Mouse (Mus musculus) lung, postnatal 0 days (tissue): ENCODE measurements around the gene Zbtb9. TPM values are rescaled to one million over a fixed set of nuclear protein-coding genes. Genes with fewer than 3 reads are reported as not detected.
A peak's percentile ranks its signal among the peaks of the same experiment; 100 is the strongest.
"Not testable (repeated sequence)": the region's sequence is repeated elsewhere in the genome, so short reads cannot be mapped to it uniquely, and the experiment has no call there.

Source experiments
- ATAC-seq: fragments of 200-750 bp; cut with Nextera tagmentation; 2 replicates; pipeline ENCODE4 v1.8.0; 2017; ENCODE audit warnings: moderate library complexity
- DNase-seq: peaks from one replicate; pipeline ENCODE4 v3.0.0-alpha.2; 2016; ENCODE audit warnings: low spot score
- H3K27ac ChIP-seq: fragments of 300-500 bp; sonication (generic); 2 replicates; pipeline ENCODE4 v1.5.1; 2014; ENCODE audit warnings: antibody characterized with exemption, mild to moderate bottlenecking, low read length, mixed read lengths
- H3K27me3 ChIP-seq: fragments of 300-500 bp; sonication (generic); replicated peaks from 2 replicates; pipeline ENCODE4 v1.6.1; 2014; ENCODE audit warnings: low read length, mixed read lengths; ENCODE audit not compliant: insufficient read depth
- H3K36me3 ChIP-seq: fragments of 300-500 bp; sonication (generic); 2 replicates; pipeline ENCODE4 v1.6.1; 2014; ENCODE audit warnings: low read length, mixed read lengths; ENCODE audit not compliant: insufficient read depth
- H3K4me1 ChIP-seq: fragments of 300-500 bp; sonication (generic); 2 replicates; pipeline ENCODE4 v1.6.1; 2014; ENCODE audit warnings: antibody characterized with exemption, low read depth, low read length, mixed read lengths; ENCODE audit not compliant: insufficient read depth
- H3K4me2 ChIP-seq: fragments of 300-500 bp; sonication (generic); replicated peaks from 2 replicates; pipeline ENCODE4 v1.6.1; 2014; ENCODE audit warnings: low read depth, mild to moderate bottlenecking, low read length, moderate library complexity, mixed read lengths
- H3K4me3 ChIP-seq: fragments of 300-500 bp; sonication (generic); 2 replicates; pipeline ENCODE4 v1.5.1; 2014; ENCODE audit warnings: low read depth, low read length
- H3K9ac ChIP-seq: fragments of 300-500 bp; sonication (generic); replicated peaks from 2 replicates; pipeline ENCODE4 v1.6.1; 2014; ENCODE audit warnings: low read depth, mild to moderate bottlenecking
- H3K9me3 ChIP-seq: fragments of 300-500 bp; sonication (generic); 2 replicates; pipeline ENCODE4 v1.6.1; 2016; ENCODE audit warnings: low read length, mixed read lengths
- CTCF ChIP-seq: IDR thresholded peaks from 2 replicates; pipeline ENCODE4 v1.5.1; 2016; ENCODE audit warnings: antibody characterized with exemption, mild to moderate bottlenecking
- EP300 ChIP-seq: IDR thresholded peaks from 2 replicates; pipeline ENCODE4 v1.6.1; 2016; ENCODE audit warnings: antibody characterized with exemption, mild to moderate bottlenecking, control low read depth
- WGBS: fragments of 180-500 bp; shearing (Covaris S2); extraction: QIAGEN DNeasy Blood & Tissue Kit; methylation state at CpG from one replicate; pipeline ENCODE4 v1.1.7; 2014; 5-methylcytosine and 5-hydroxymethylcytosine counted together
- polyA plus RNA-seq: library from polyadenylated mRNA; unstranded; fragments of >200 nt; fragmentation: Nextera tagmentation; extraction: Ambion mirVana; gene quantifications from 2 replicates; pipeline ENCODE4 v1.2.1, GENCODE M21; 2015

Gene Zbtb9
- polyA plus RNA-seq, 1 experiment from 2014 or later, result 9.3 TPM

- Histone ChIP-seq H3K4me3 (peak overlapping the region; percentile 93; the same call in 1 of the 2 replicates), H3K27me3 (no peaks in the 10 kb centered on the region)
Measured at GRCm38 (mm10) chr17:26974547-26974946, 1.6 kb downstream of the Zbtb9 start.

DNA sequence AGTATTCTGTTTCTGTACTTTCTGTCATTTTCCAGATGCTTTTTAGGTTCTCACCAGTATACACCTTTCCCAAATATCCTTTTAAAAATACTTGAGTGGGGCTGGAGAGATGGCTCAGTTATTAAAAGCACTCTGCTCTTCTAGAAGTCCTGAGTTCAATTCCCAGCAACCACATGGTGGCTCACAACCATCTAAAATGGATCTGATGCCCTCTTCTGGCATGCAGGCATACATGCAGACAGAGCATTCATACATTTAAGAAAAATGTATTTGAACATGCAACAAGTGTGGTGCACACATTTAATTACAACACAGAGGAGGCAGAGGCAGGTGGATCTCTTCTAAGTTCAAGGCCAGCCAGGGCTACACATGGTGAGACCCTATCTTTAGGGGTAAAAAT lies 2.4 kb downstream of the Zbtb9 start:
- no peaks in the 10 kb centered on the region for H3K27me3 ChIP-seq
- H3K9me3 ChIP-seq, result no peaks in the 10 kb centered on the region
- no peak for TF ChIP-seq EP300
- peak; percentile 58 for TF ChIP-seq CTCF
- H3K36me3 ChIP-seq, result no peaks in the 10 kb centered on the region
- H3K9ac ChIP-seq, result no peak overlapping the region
- H3K4me2 ChIP-seq, result no peak overlapping the region
- ATAC-seq (no peak), DNase-seq (no peak)
- H3K4me1 ChIP-seq, result peaks cover 6% of the 10 kb centered on the region; the same call in 1 of the 2 replicates
- H3K27ac ChIP-seq, result no peak overlapping the region
- H3K4me3 ChIP-seq, result no peak overlapping the region

More at GRCm38 (mm10) chr17:26974547-26974946, 1.6 kb downstream of the Zbtb9 start:
- no peak for DNase-seq
- Histone ChIP-seq H3K9ac (no peak overlapping the region), H3K4me1 (peaks cover 6% of the 10 kb centered on the region; the same call in 1 of the 2 replicates), H3K36me3 (no peaks in the 10 kb centered on the region), H3K4me2 (no peak overlapping the region), H3K9me3 (no peaks in the 10 kb centered on the region), H3K27ac (no peak overlapping the region)
- no peak for TF ChIP-seq EP300
- no peak for TF ChIP-seq CTCF
- ATAC-seq, result no peak
- 89% methylated on average over 15 of the region's 15 CpGs for WGBS

DNA sequence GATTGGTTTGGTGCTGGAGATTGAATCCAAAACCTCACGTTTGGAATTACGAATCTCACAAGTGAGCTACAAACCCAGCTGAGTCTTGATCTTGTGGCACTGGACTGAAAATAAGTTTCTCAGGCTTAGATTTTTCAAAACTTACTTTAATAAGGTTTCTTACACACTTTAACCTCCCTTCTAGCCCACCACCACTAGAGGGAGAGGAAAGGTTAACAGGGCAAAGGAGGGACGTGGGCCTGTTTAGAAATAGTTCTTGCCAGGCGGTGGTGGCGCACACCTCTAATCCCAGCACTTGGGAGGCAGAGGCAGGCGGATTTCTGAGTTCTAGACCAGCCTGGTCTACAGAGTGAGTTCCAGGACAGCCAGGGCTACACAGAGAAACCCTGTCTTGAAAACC lies 4.4 kb downstream of the Zbtb9 start:
- not testable (repeated sequence) for H3K36me3 ChIP-seq, H3K27ac ChIP-seq, H3K4me3 ChIP-seq, H3K9ac ChIP-seq, ATAC-seq, H3K4me2 ChIP-seq, DNase-seq, H3K4me1 ChIP-seq, H3K9me3 ChIP-seq, H3K27me3 ChIP-seq
- TF ChIP-seq CTCF, result peak; percentile 28
- WGBS, result 87% methylated on average over 6 of the region's 6 CpGs

GRCm38 (mm10) chr17:26979426-26979825 lies 6.5 kb downstream of the Zbtb9 start:
- TF ChIP-seq EP300 (no peak), CTCF (no peak)
- H3K27me3 ChIP-seq, result no peaks in the 10 kb centered on the region
- H3K4me1 ChIP-seq, result no peaks in the 10 kb centered on the region
- 69% methylated on average over 2 of the region's 2 CpGs for WGBS
- DNase-seq, result no peak
- no peak overlapping the region for H3K27ac ChIP-seq
- no peaks in the 10 kb centered on the region for H3K9me3 ChIP-seq
- H3K4me2 ChIP-seq, result no peak overlapping the region
- no peak overlapping the region for H3K4me3 ChIP-seq
- H3K36me3 ChIP-seq, result no peaks in the 10 kb centered on the region
- H3K9ac ChIP-seq, result no peak overlapping the region
- ATAC-seq, result no peak

DNA sequence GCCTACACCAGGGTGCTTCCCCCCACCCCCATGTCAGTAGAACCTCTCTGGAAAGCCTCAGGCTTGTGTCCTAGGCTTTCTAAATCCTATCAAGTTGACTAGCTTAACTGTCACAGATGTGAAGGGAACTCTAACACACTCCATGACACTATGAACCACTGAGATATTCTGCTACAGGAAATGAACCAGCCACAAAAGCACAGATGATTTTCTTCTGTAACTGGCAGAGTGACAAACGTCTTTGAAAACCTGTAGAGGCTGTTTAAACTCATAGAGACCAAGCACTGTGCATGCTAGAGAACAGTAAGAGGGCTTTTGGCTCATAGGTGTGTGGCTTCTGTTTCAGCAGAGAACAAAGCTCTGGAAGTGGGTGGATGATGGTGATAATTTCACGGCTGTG lies 8.1 kb downstream of the Zbtb9 start:
- ATAC-seq, result no peak
- H3K4me2 ChIP-seq, result no peak overlapping the region
- no peak for DNase-seq
- H3K9me3 ChIP-seq, result no peaks in the 10 kb centered on the region
- no peak for TF ChIP-seq CTCF
- TF ChIP-seq EP300, result no peak
- no peak overlapping the region for H3K9ac ChIP-seq
- no peaks in the 10 kb centered on the region for H3K36me3 ChIP-seq
- no peak overlapping the region for H3K4me3 ChIP-seq
- WGBS, result 61% methylated on average over 2 of the region's 2 CpGs
- H3K4me1 ChIP-seq, result no peaks in the 10 kb centered on the region
- no peak overlapping the region for H3K27ac ChIP-seq
- no peaks in the 10 kb centered on the region for H3K27me3 ChIP-seq

DNA sequence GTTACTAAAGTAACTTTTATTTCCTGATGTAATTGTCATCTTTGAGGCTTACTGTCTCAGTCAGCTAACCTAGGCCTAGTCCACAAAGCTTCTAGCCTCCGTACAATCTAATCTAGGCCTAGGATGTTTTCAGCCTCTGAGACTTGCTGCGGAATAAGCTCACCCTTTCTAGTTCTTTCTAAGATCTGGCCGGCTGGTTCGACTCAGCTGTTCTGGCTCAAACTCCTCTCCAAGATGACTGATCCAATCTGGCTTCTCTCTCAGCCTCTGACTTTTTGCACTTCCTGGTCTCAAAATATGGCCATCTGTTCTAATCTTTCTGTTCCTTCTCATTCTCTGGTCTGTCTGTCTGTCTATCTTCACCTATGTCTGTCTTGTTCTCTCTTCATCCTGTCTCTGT lies 10.4 kb downstream of the Zbtb9 start:
- Histone ChIP-seq H3K4me3 (no peak overlapping the region), H3K27me3 (no peaks in the 10 kb centered on the region), H3K4me1 (no peaks in the 10 kb centered on the region), H3K27ac (no peak overlapping the region), H3K9me3 (no peaks in the 10 kb centered on the region), H3K36me3 (no peaks in the 10 kb centered on the region), H3K4me2 (no peak overlapping the region), H3K9ac (no peak overlapping the region)
- TF ChIP-seq EP300, result no peak
- no peak for TF ChIP-seq CTCF
- no peak for DNase-seq
- no peak for ATAC-seq
- 90% methylated on average over 4 of the region's 4 CpGs for WGBS

GRCm38 (mm10) chr17:26985503-26986179 lies 12.7 kb downstream of the Zbtb9 start:
- no peak overlapping the region for H3K9ac ChIP-seq
- DNase-seq, result no peak
- ATAC-seq, result no peak
- no peaks in the 10 kb centered on the region for H3K4me1 ChIP-seq
- no peak overlapping the region for H3K4me3 ChIP-seq
- 59% methylated on average over 10 of the region's 10 CpGs for WGBS
- no peak overlapping the region for H3K4me2 ChIP-seq
- no peaks in the 10 kb centered on the region for H3K9me3 ChIP-seq
- TF ChIP-seq EP300 (no peak), CTCF (no peak)
- H3K27me3 ChIP-seq, result no peaks in the 10 kb centered on the region
- H3K27ac ChIP-seq, result no peak overlapping the region
- H3K36me3 ChIP-seq, result no peaks in the 10 kb centered on the region
